Mouse (Mus musculus): ENCODE measurements around the gene Klhl30. TPM values are rescaled to one million over a fixed set of nuclear protein-coding genes. Genes with fewer than 3 reads are reported as not detected.

Klhl30 gene
- polyA plus RNA-seq, 1 experiment from 2014 or later: 0.22 TPM

GRCm38 (mm10) chr1:91411631-91412285 lies 60.9 kb downstream of the Klhl30 start:
- Histone ChIP-seq H3K9me3 (no peaks in the 10 kb centered on the region), H3K4me1 (peaks cover 46% of the 10 kb centered on the region), H3K36me3 (replicated peaks) (peaks cover 18% of the 10 kb centered on the region), H3K27me3 (replicated peaks; ENCODE audit: low read depth, poor library complexity, severe bottlenecking) (peaks cover 23% of the 10 kb centered on the region), H3K27ac (replicated peaks) (peak overlapping the region; percentile 94), H3K4me3 (peak overlapping the region; percentile 85)
- 55% methylated on average over 8 of the region's 8 CpGs for WGBS
- no peak for DNase-seq (ENCODE audit: low spot score)

Other genes with a start within 250 kb of the Klhl30 start
- gene Rbm44, start 205.9 kb upstream of the Klhl30 start, polyA plus RNA-seq (2016; fragmentation: Nextera tagmentation; extraction: Ambion mirVana): 0.87 and 1.2 TPM in 2 replicates
- gene Ramp1, start 171.2 kb upstream of the Klhl30 start, polyA plus RNA-seq (2016; fragmentation: Nextera tagmentation; extraction: Ambion mirVana): 0.47 and 0.61 TPM in 2 replicates
- 87.6 and 100 TPM in 2 replicates for gene Ube2f, start 100.7 kb upstream of the Klhl30 start, polyA plus RNA-seq (2016; fragmentation: Nextera tagmentation; extraction: Ambion mirVana)
- 16.0 and 16.5 TPM in 2 replicates for gene Scly, start 52.7 kb upstream of the Klhl30 start, polyA plus RNA-seq (2016; fragmentation: Nextera tagmentation; extraction: Ambion mirVana)
- gene Espnl, start 28.9 kb upstream of the Klhl30 start, polyA plus RNA-seq (2016; fragmentation: Nextera tagmentation; extraction: Ambion mirVana): 0.05 and 0.09 TPM in 2 replicates
- gene Erfe, start 15.4 kb downstream of the Klhl30 start, polyA plus RNA-seq (2016; fragmentation: Nextera tagmentation; extraction: Ambion mirVana): 1.8 and 2.0 TPM in 2 replicates
- 175 and 177 TPM in 2 replicates for gene Ilkap, start 47.8 kb downstream of the Klhl30 start, polyA plus RNA-seq (2016; fragmentation: Nextera tagmentation; extraction: Ambion mirVana)
- gene Hes6, start 63.0 kb downstream of the Klhl30 start, polyA plus RNA-seq (2016; fragmentation: Nextera tagmentation; extraction: Ambion mirVana): 136 and 144 TPM in 2 replicates
- gene Per2, start 108.3 kb downstream of the Klhl30 start, polyA plus RNA-seq (2016; fragmentation: Nextera tagmentation; extraction: Ambion mirVana): 1.3 and 2.0 TPM in 2 replicates
- gene Traf3ip1, start 143.6 kb downstream of the Klhl30 start, polyA plus RNA-seq (2016; fragmentation: Nextera tagmentation; extraction: Ambion mirVana): 12.4 and 14.1 TPM in 2 replicates
- 6.5 and 7.3 TPM in 2 replicates for gene Asb1, start 189.5 kb downstream of the Klhl30 start, polyA plus RNA-seq (2016; fragmentation: Nextera tagmentation; extraction: Ambion mirVana)

Data from embryonic facial prominence, embryonic 10.5 days (tissue).